Mouse (Mus musculus): ENCODE results near the gene Olfr15. TPM values are rescaled to one million over a fixed set of nuclear protein-coding genes. Genes with fewer than 3 reads are reported as not detected.
"Not testable (repeated sequence)": the region's sequence is repeated elsewhere in the genome, so short reads cannot be mapped to it uniquely, and the experiment has no call there.

The Olfr15 gene
- total RNA-seq (2014; rRNA removed): not detected in 2 replicates
- not detected in 2 replicates for polyA plus RNA-seq (2015; fragmentation: Nextera tagmentation; extraction: Ambion mirVana)

DNA sequence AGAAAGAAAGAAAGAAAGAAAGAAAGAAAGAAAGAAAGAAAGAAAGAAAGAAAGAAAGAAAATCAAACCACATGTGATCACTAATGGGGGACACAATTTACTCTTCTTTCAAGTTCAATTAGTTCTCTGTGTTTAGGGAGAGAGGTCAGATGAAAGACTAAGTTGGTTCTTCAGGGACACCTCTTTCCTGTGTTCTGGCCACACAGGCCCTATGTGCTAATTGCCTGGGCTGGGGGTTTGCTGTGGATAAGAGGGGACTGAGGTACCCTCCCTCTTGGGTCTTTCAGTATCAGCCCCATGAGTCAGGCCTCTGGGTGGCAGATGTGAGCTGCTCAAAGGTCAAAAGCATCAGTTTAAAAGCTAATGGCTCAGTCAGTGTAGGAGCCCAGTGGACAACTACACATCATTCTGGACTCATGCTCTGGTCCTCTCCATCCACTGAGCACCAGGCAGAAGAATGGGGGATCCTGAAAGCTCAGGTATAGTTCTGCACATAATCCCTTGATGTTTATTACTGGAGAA lies at the start of gene Olfr15:
Gene Olfr15, plus strand, starts transcription at position 291 of the 522 bp plus-strand sequence.
- no peak for ATAC-seq (ENCODE audit: low FRiP score)
- H3K4me3 ChIP-seq (ENCODE audit: low read depth, low read length): no peak within 1 kb of the TSS
- TF ChIP-seq CTCF (IDR thresholded peaks at IDR 0.05): 0 out of 2 replicates have a peak, but pooled peaks have one; percentile 1
- no peak within 1 kb of the TSS for H3K4me2 ChIP-seq (ENCODE audit: low read depth, low read length, poor library complexity, severe bottlenecking)
- no peak within 1 kb of the TSS for H3K27ac ChIP-seq (ENCODE audit: low read depth, low read length)
- H3K9me3 ChIP-seq (ENCODE audit: low read length): no peaks in the 10 kb centered on the region
- H3K27me3 ChIP-seq (ENCODE audit: insufficient read depth, low read length): no peaks in the 10 kb centered on the region
- no peaks in the 10 kb centered on the region for H3K4me1 ChIP-seq (ENCODE audit: insufficient read depth, low read length)
- no peak for DNase-seq (ENCODE audit: low spot score)
- H3K9ac ChIP-seq (replicated peaks; ENCODE audit: low read length, poor library complexity, severe bottlenecking): no peak within 1 kb of the TSS
- H3K36me3 ChIP-seq (ENCODE audit: insufficient read depth, low read length): no peaks in the 10 kb centered on the region

GRCm38 (mm10) chr16:3781237-3781636 lies 49.4 kb upstream of the Olfr15 start:
- Histone ChIP-seq H3K9me3 (ENCODE audit: low read length) (no peaks in the 10 kb centered on the region), H3K27me3 (ENCODE audit: insufficient read depth, low read length) (no peaks in the 10 kb centered on the region), H3K36me3 (ENCODE audit: insufficient read depth, low read length) (no peaks in the 10 kb centered on the region), H3K9ac (replicated peaks; ENCODE audit: low read length, poor library complexity, severe bottlenecking) (no peak overlapping the region), H3K4me2 (ENCODE audit: low read depth, low read length, poor library complexity, severe bottlenecking) (no peak overlapping the region), H3K4me1 (ENCODE audit: insufficient read depth, low read length) (no peaks in the 10 kb centered on the region), H3K27ac (ENCODE audit: low read depth, low read length) (no peak overlapping the region), H3K4me3 (ENCODE audit: low read depth, low read length) (no peak overlapping the region)
- TF ChIP-seq CTCF (IDR thresholded peaks at IDR 0.05): no peak
- DNase-seq (ENCODE audit: low spot score) (no peak), ATAC-seq (ENCODE audit: low FRiP score) (no peak)

DNA sequence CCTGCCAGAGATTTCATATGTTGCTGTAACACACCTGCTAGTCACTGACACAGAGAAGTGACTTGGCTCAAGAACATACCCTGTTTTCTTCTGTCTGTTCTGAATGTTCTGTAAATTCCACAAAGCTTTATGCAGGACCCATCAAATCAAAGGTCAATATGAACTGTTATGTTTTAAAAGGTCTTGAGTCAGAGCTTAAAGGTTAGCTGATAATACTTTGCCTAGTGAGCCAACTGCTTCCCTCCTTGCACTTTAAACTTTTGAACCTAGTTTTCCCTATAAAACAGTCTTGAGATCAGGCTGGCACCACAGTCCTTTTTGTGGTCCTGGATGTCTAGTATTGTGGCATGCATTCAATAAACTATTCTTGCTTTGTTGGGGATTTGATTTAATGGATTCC lies 42.3 kb upstream of the Olfr15 start:
- no peaks in the 10 kb centered on the region for H3K27me3 ChIP-seq (ENCODE audit: insufficient read depth, low read length)
- H3K36me3 ChIP-seq (ENCODE audit: insufficient read depth, low read length): no peaks in the 10 kb centered on the region
- DNase-seq (ENCODE audit: low spot score) (no peak), ATAC-seq (ENCODE audit: low FRiP score) (no peak)
- H3K9ac ChIP-seq (replicated peaks; ENCODE audit: low read length, poor library complexity, severe bottlenecking): no peak overlapping the region
- H3K4me2 ChIP-seq (ENCODE audit: low read depth, low read length, poor library complexity, severe bottlenecking): no peak overlapping the region
- H3K4me1 ChIP-seq (ENCODE audit: insufficient read depth, low read length): no peaks in the 10 kb centered on the region
- no peak overlapping the region for H3K27ac ChIP-seq (ENCODE audit: low read depth, low read length)
- TF ChIP-seq CTCF (IDR thresholded peaks at IDR 0.05): no peak
- H3K9me3 ChIP-seq (ENCODE audit: low read length): no peaks in the 10 kb centered on the region
- no peak overlapping the region for H3K4me3 ChIP-seq (ENCODE audit: low read depth, low read length)

GRCm38 (mm10) chr16:3808176-3808575 lies 22.5 kb upstream of the Olfr15 start:
- Histone ChIP-seq H3K9me3 (ENCODE audit: low read length) (no peaks in the 10 kb centered on the region), H3K4me3 (ENCODE audit: low read depth, low read length) (no peak overlapping the region), H3K9ac (replicated peaks; ENCODE audit: low read length, poor library complexity, severe bottlenecking) (no peak overlapping the region), H3K27me3 (ENCODE audit: insufficient read depth, low read length) (no peaks in the 10 kb centered on the region), H3K4me2 (ENCODE audit: low read depth, low read length, poor library complexity, severe bottlenecking) (no peak overlapping the region), H3K36me3 (ENCODE audit: insufficient read depth, low read length) (no peaks in the 10 kb centered on the region), H3K4me1 (ENCODE audit: insufficient read depth, low read length) (no peaks in the 10 kb centered on the region), H3K27ac (ENCODE audit: low read depth, low read length) (no peak overlapping the region)
- TF ChIP-seq CTCF (IDR thresholded peaks at IDR 0.05): no peak
- ATAC-seq (ENCODE audit: low FRiP score) (no peak), DNase-seq (ENCODE audit: low spot score) (no peak)
- 85% methylated on average over 3 of the region's 3 CpGs for WGBS

DNA sequence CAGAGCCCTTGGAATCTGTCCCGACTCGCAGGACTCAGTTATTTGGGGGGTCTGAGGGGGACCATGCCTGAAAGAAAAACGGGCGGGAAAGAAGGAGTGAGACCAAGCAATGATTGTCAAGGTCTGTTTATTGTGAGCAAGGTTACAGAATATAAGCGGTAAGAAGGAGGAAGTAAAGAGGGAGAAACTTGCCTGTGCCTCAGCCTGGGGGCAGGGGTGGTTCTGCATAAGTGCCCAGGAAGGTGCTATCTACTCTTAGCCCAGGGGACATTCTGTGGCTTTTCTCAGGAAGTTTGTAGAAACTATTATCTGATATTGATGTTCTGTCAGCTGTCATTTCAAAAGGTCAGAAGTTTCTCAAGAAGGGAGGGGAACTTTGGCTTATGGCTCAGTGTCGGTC lies 16.0 kb upstream of the Olfr15 start:
- not testable (repeated sequence) for H3K36me3 ChIP-seq (ENCODE audit: insufficient read depth, low read length); H3K9ac ChIP-seq (replicated peaks; ENCODE audit: low read length, poor library complexity, severe bottlenecking); H3K27me3 ChIP-seq (ENCODE audit: insufficient read depth, low read length); H3K27ac ChIP-seq (ENCODE audit: low read depth, low read length); ATAC-seq (ENCODE audit: low FRiP score); H3K9me3 ChIP-seq (ENCODE audit: low read length); H3K4me1 ChIP-seq (ENCODE audit: insufficient read depth, low read length); H3K4me2 ChIP-seq (ENCODE audit: low read depth, low read length, poor library complexity, severe bottlenecking); DNase-seq (ENCODE audit: low spot score); H3K4me3 ChIP-seq (ENCODE audit: low read depth, low read length)
- WGBS: 83% methylated on average over 6 of the region's 6 CpGs

DNA sequence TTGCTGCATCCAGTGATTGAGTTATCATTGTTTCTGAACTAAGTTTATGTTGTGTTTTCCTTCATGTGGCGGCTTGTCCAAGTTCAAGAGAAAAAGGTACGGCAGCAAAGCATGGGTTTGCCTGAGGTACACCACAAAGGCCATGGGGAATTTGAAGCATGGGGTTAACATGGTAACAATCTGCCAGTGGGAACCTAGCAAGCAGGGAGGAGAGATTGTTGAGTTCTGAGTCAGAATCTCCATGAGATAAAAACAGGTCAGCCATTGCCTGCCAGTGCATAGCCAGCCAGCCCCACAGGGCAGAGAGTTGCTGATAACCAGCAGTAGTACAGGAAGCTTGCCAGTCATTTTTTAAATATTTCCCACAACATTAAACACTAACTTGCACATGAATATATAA lies 10.5 kb upstream of the Olfr15 start:
- Histone ChIP-seq H3K36me3 (ENCODE audit: insufficient read depth, low read length) (no peaks in the 10 kb centered on the region), H3K9ac (replicated peaks; ENCODE audit: low read length, poor library complexity, severe bottlenecking) (no peak overlapping the region), H3K4me3 (ENCODE audit: low read depth, low read length) (no peak overlapping the region), H3K27me3 (ENCODE audit: insufficient read depth, low read length) (no peaks in the 10 kb centered on the region), H3K9me3 (ENCODE audit: low read length) (no peaks in the 10 kb centered on the region), H3K27ac (ENCODE audit: low read depth, low read length) (no peak overlapping the region), H3K4me2 (ENCODE audit: low read depth, low read length, poor library complexity, severe bottlenecking) (no peak overlapping the region), H3K4me1 (ENCODE audit: insufficient read depth, low read length) (no peaks in the 10 kb centered on the region)
- ATAC-seq (ENCODE audit: low FRiP score): no peak
- 91% methylated on average over 2 of the region's 2 CpGs for WGBS
- no peak for DNase-seq (ENCODE audit: low spot score)
- no peak for TF ChIP-seq CTCF (IDR thresholded peaks at IDR 0.05)

Measured in midbrain, postnatal 0 days (tissue).